27 mouse cellular contexts compared by ENCODE assay signal in genomic region chr16:48777254-48777653, GRCm38 (mm10). TPM values are rescaled to one million over a fixed set of nuclear protein-coding genes. Genes with fewer than 3 reads are reported as not detected.
DNase-seq lines count a peak whose midpoint lies in the region; ATAC-seq and TF ChIP-seq lines count a peak whose summit lies in the region.
"Had no signal": no experiment of that assay in that cellular context is flagged by ENCODE, and none has a peak within 500 bp of the region (broad histone marks: within the 10 kb centered on the region; RNA-seq: fewer than 3 reads in every experiment).

No protein-coding gene starts in this region.

- TF ChIP-seq CTCF in intestine, postnatal 0 days (IDR thresholded peaks at IDR 0.05; ENCODE audit: low read depth), result peak; percentile 45
- peak; percentile 28; the same call in 1 of the 2 replicates for TF ChIP-seq CTCF in lung, postnatal 0 days (IDR thresholded peaks at IDR 0.05)

- no peak overlapping the region for H3K4me3 ChIP-seq in intestine, postnatal 0 days (ENCODE audit: low read depth, low read length)
- no peak overlapping the region for H3K4me3 ChIP-seq in intestine, embryonic 16.5 days (ENCODE audit: low read length)
- H3K4me3 ChIP-seq in lung, postnatal 0 days (ENCODE audit: low read depth, low read length), result no peak overlapping the region
- H3K4me3 ChIP-seq: forebrain, embryonic 10.5 days; heart, embryonic 13.5 days; hindbrain, embryonic 13.5 days; limb, embryonic 12.5 days; liver, embryonic 15.5 days; neural tube, embryonic 12.5 days had no signal

- no peak overlapping the region for H3K4me2 ChIP-seq in intestine, postnatal 0 days (replicated peaks; ENCODE audit: low read depth)
- H3K4me2 ChIP-seq in intestine, embryonic 16.5 days (ENCODE audit: low read depth, low read length), result no peak overlapping the region
- H3K4me2 ChIP-seq in lung, postnatal 0 days (replicated peaks; ENCODE audit: low read depth, low read length), result no peak overlapping the region
- H3K4me2 ChIP-seq: heart, embryonic 13.5 days; hindbrain, embryonic 13.5 days; limb, embryonic 12.5 days; liver, embryonic 15.5 days; neural tube, embryonic 12.5 days had no signal

- WGBS in intestine, postnatal 0 days, result 66% methylated on average over 2 of the region's 2 CpGs
- 63% methylated on average over 2 of the region's 2 CpGs for WGBS in intestine, embryonic 16.5 days
- WGBS in lung, postnatal 0 days, result 58% methylated on average over 2 of the region's 2 CpGs

- no peak for ATAC-seq in intestine, postnatal 0 days
- ATAC-seq in intestine, embryonic 16.5 days, result no peak
- no peak for ATAC-seq in lung, postnatal 0 days

- no peaks in the 10 kb centered on the region for H3K27me3 ChIP-seq in intestine, postnatal 0 days (replicated peaks; ENCODE audit: control insufficient read depth, insufficient read depth, low read length)
- no peaks in the 10 kb centered on the region for H3K27me3 ChIP-seq in intestine, embryonic 16.5 days (replicated peaks; ENCODE audit: control insufficient read depth, insufficient read depth, low read length)
- H3K27me3 ChIP-seq in lung, postnatal 0 days (replicated peaks; ENCODE audit: insufficient read depth, low read length), result no peaks in the 10 kb centered on the region
- H3K27me3 ChIP-seq: heart, embryonic 13.5 days; hindbrain, embryonic 13.5 days; limb, embryonic 12.5 days; liver, embryonic 15.5 days; neural tube, embryonic 12.5 days had no signal

- no peak overlapping the region for H3K27ac ChIP-seq in intestine, postnatal 0 days (ENCODE audit: low read depth, low read length)
- no peak overlapping the region for H3K27ac ChIP-seq in intestine, embryonic 16.5 days (ENCODE audit: low read length)
- H3K27ac ChIP-seq in lung, postnatal 0 days (ENCODE audit: low read length), result no peak overlapping the region
- H3K27ac ChIP-seq: forebrain, embryonic 10.5 days; heart, embryonic 13.5 days; hindbrain, embryonic 13.5 days; limb, embryonic 12.5 days; liver, embryonic 15.5 days; neural tube, embryonic 12.5 days had no signal

- TF ChIP-seq EP300 in lung, postnatal 0 days (IDR thresholded peaks at IDR 0.05), result no peak

- no peaks in the 10 kb centered on the region for H3K9me3 ChIP-seq in intestine, postnatal 0 days (ENCODE audit: control insufficient read depth)
- H3K9me3 ChIP-seq in intestine, embryonic 16.5 days (ENCODE audit: control insufficient read depth, low read length), result no peaks in the 10 kb centered on the region
- no peaks in the 10 kb centered on the region for H3K9me3 ChIP-seq in lung, postnatal 0 days (ENCODE audit: low read length)
- H3K9me3 ChIP-seq: forebrain, embryonic 10.5 days; heart, embryonic 13.5 days; hindbrain, embryonic 13.5 days; limb, embryonic 12.5 days; liver, embryonic 15.5 days; neural tube, embryonic 12.5 days had no signal

- no peaks in the 10 kb centered on the region for H3K4me1 ChIP-seq in intestine, postnatal 0 days (replicated peaks; ENCODE audit: control insufficient read depth, insufficient read depth, low read length)
- no peaks in the 10 kb centered on the region for H3K4me1 ChIP-seq in intestine, embryonic 16.5 days (ENCODE audit: control insufficient read depth, insufficient read depth, low read length)
- no peaks in the 10 kb centered on the region for H3K4me1 ChIP-seq in lung, postnatal 0 days (ENCODE audit: insufficient read depth, low read depth, low read length)
- H3K4me1 ChIP-seq: forebrain, embryonic 10.5 days; heart, embryonic 13.5 days; hindbrain, embryonic 13.5 days; limb, embryonic 12.5 days; liver, embryonic 15.5 days; neural tube, embryonic 12.5 days had no signal

- H3K9ac ChIP-seq in intestine, postnatal 0 days (ENCODE audit: low read depth, low read length), result no peak overlapping the region
- H3K9ac ChIP-seq in intestine, embryonic 16.5 days (ENCODE audit: low read depth, low read length), result no peak overlapping the region
- no peak overlapping the region for H3K9ac ChIP-seq in lung, postnatal 0 days (replicated peaks; ENCODE audit: low read depth)
- H3K9ac ChIP-seq: heart, embryonic 13.5 days; hindbrain, embryonic 13.5 days; limb, embryonic 12.5 days; liver, embryonic 15.5 days; neural tube, embryonic 12.5 days had no signal

- no peak for DNase-seq in lung, postnatal 0 days (ENCODE audit: low spot score)
- no peak for DNase-seq in lung, postnatal 25 days (ENCODE audit: low spot score)
- peak; percentile 68 for DNase-seq in CD4-positive, CD25-positive, alpha-beta regulatory T cell, adult 2 months (ENCODE audit: low read depth, low spot score)
- DNase-seq in induced T-regulatory cell, adult 2 months (ENCODE audit: low read depth), result peak; percentile 60
- no peak for DNase-seq in urinary bladder, postnatal 4 days (ENCODE audit: low spot score in 2 of 2)
- DNase-seq in adrenal gland, postnatal 14 days, result no peak
- DNase-seq: adrenal gland, postnatal 25 days; cerebellum, adult 11-12 months; heart, adult 11 months; kidney, adult 2 months; kidney, postnatal 25 days; lung, postnatal 14 days; right cerebral cortex, postnatal 4 days had no signal

- no peaks in the 10 kb centered on the region for H3K36me3 ChIP-seq in intestine, postnatal 0 days (ENCODE audit: control insufficient read depth, insufficient read depth)
- H3K36me3 ChIP-seq in intestine, embryonic 16.5 days (ENCODE audit: control insufficient read depth, insufficient read depth, low read length), result no peaks in the 10 kb centered on the region
- H3K36me3 ChIP-seq in lung, postnatal 0 days (ENCODE audit: insufficient read depth, low read length), result no peaks in the 10 kb centered on the region
- H3K36me3 ChIP-seq: forebrain, embryonic 10.5 days; heart, embryonic 13.5 days; hindbrain, embryonic 13.5 days; limb, embryonic 12.5 days; liver, embryonic 15.5 days; neural tube, embryonic 12.5 days had no signal

RNA-seq across cellular contexts. Expression of gene Trat1, which starts 5.4 kb away (rescaled TPM):
- polyA plus RNA-seq in intestine, postnatal 0 days (2015; fragmentation: Nextera tagmentation; extraction: Ambion mirVana), result 0.13 and 0.33 TPM in 2 replicates
- polyA plus RNA-seq in intestine, embryonic 16.5 days (2015; fragmentation: Nextera tagmentation; extraction: Ambion mirVana), result 0.02 and 0.06 TPM in 2 replicates
- 0.16 TPM in 1 of 2 replicates, not detected in the other for polyA plus RNA-seq in lung, postnatal 0 days (2015; fragmentation: Nextera tagmentation; extraction: Ambion mirVana)
- 1.3 TPM in 1 of 2 replicates, not detected in the other for total RNA-seq in adrenal gland, postnatal 14 days (2021)
- total RNA-seq: ES-E14; gastrocnemius, adult 8-10 months; heart, postnatal 25 days had no signal
- polyA plus RNA-seq: forebrain, embryonic 10.5 days; heart, embryonic 13.5 days; limb, embryonic 12.5 days; liver, embryonic 15.5 days; neural tube, embryonic 12.5 days had no signal

RNA-seq across cellular contexts. Expression of gene Retnlb, which starts 39.4 kb away (rescaled TPM):
- 0.17 TPM in 1 of 2 replicates, not detected in the other for polyA plus RNA-seq in intestine, postnatal 0 days (2015; fragmentation: Nextera tagmentation; extraction: Ambion mirVana)
- not detected in 2 replicates for polyA plus RNA-seq in intestine, embryonic 16.5 days (2015; fragmentation: Nextera tagmentation; extraction: Ambion mirVana)
- polyA plus RNA-seq in lung, postnatal 0 days (2015; fragmentation: Nextera tagmentation; extraction: Ambion mirVana), result 0.20 and 0.42 TPM in 2 replicates
- not detected in 2 replicates for total RNA-seq in adrenal gland, postnatal 14 days (2021)
- total RNA-seq: adrenal gland, postnatal 25 days; ES-E14; gastrocnemius, adult 8-10 months; heart, postnatal 25 days; left cerebral cortex, adult 8-10 months had no signal
- polyA plus RNA-seq: forebrain, embryonic 10.5 days; heart, embryonic 13.5 days; hindbrain, embryonic 13.5 days; kidney, adult 2 months; limb, embryonic 12.5 days; liver, embryonic 15.5 days; neural tube, embryonic 12.5 days; stomach, embryonic 16.5 days; urinary bladder, adult 2 months had no signal

Comparison
In these comparisons a context has a peak if more than half of its experiments do, and no peak if none do; other contexts are left out.
1. DNase-seq: peak in CD4-positive, CD25-positive, alpha-beta regulatory T cell, adult 2 months (single experiment) and induced T-regulatory cell, adult 2 months (single experiment); none in lung, postnatal 0 days (single experiment), lung, postnatal 25 days (single experiment), urinary bladder, postnatal 4 days (0 of 2) and adrenal gland, postnatal 14 days (single experiment).